Mouse (Mus musculus) C2C12 (cell line): ENCODE measurements around the gene Map3k7cl. TPM values are rescaled to one million over a fixed set of nuclear protein-coding genes. Genes with fewer than 3 reads are reported as not detected.

ENCODE experiments used
- H3K27me3 ChIP-seq: one replicate; pipeline ENCODE4 v1.6.1; 2011; ENCODE audit not compliant: control insufficient read depth, insufficient read depth, insufficient read length
- H3K36me3 ChIP-seq: one replicate; pipeline ENCODE4 v1.6.1; 2011; ENCODE audit not compliant: control insufficient read depth, insufficient read depth
- H3K4me3 ChIP-seq: one replicate; pipeline ENCODE4 v1.5.1; 2011; ENCODE audit warnings: mild to moderate bottlenecking, control low read depth; ENCODE audit not compliant: poor library complexity, insufficient read depth, severe bottlenecking
- H3K79me2 ChIP-seq: one replicate; pipeline ENCODE4 v1.6.1; 2011; ENCODE audit not compliant: control insufficient read depth, insufficient read depth
- H3K79me3 ChIP-seq: one replicate; pipeline ENCODE4 v1.6.1; 2011; ENCODE audit warnings: low read depth, control low read depth
- H3ac ChIP-seq: one replicate; pipeline ENCODE3; 2011; ENCODE audit warnings: low read depth; ENCODE audit not compliant: control insufficient read depth, insufficient read length
- CEBPB ChIP-seq: IDR thresholded peaks from one replicate; pipeline ENCODE4 v1.6.1; 2011; ENCODE audit warnings: low read depth, mild to moderate bottlenecking, control low read depth, moderate library complexity
- CTCF ChIP-seq: IDR thresholded peaks from one replicate; pipeline ENCODE4 v1.5.1; 2011; ENCODE audit not compliant: control insufficient read depth, insufficient read depth, insufficient read length
- FOSL1 ChIP-seq: IDR thresholded peaks from one replicate; pipeline ENCODE4 v1.8.0; 2011; ENCODE audit warnings: mild to moderate bottlenecking, low read length; ENCODE audit not compliant: poor library complexity, insufficient read depth, severe bottlenecking
- MAX ChIP-seq: IDR thresholded peaks from one replicate; pipeline ENCODE4 v1.6.1; 2011; ENCODE audit warnings: mild to moderate bottlenecking, control low read depth
- MYOD1 ChIP-seq: IDR thresholded peaks from one replicate; pipeline ENCODE4 v1.6.1; 2011; ENCODE audit warnings: low read depth; ENCODE audit not compliant: control insufficient read depth, insufficient read length
- MYOG ChIP-seq: IDR thresholded peaks from one replicate; pipeline ENCODE4 v1.6.1; 2011; ENCODE audit not compliant: control insufficient read depth, insufficient read length; ENCODE audit errors: extremely low read depth
- USF1 ChIP-seq: IDR thresholded peaks from one replicate; pipeline ENCODE4 v1.6.1; 2011; ENCODE audit warnings: low read depth, mild to moderate bottlenecking, control low read depth, moderate library complexity
- polyA plus RNA-seq: library from polyadenylated mRNA; unstranded; fragments of >200 nt; fragmentation: generic; extraction: Trizol; gene quantifications from one replicate; pipeline ENCODE4 v1.2.1, GENCODE M21; 2012; ENCODE audit warnings: missing spikeins

Map3k7cl gene
- polyA plus RNA-seq, 1 experiment = 0.11 TPM

DNA sequence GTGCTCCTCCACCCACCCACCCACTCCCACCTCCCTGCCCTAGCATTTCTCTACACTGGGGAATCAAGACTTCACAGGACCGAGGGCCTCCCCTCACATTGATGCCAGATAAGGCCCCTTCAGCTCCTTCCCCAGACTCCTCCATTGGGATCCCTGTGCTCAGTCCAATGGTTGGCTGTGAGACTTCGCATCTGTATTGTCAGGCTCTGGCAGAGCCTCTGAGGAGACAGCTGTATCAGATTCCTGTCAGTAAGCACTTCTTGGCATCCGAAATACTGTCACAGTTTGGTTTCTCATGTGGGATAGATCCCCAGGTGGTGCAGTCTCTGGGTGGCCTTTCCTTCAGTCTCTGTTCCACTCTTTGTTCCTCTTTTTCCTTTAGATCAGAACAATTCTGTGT lies 68.1 kb downstream of the Map3k7cl start:
- no peaks in the 10 kb centered on the region for H3K27me3 ChIP-seq
- no peaks in the 10 kb centered on the region for H3K36me3 ChIP-seq
- no peaks in the 10 kb centered on the region for H3K79me2 ChIP-seq
- no peaks in the 10 kb centered on the region for H3K79me3 ChIP-seq
- H3ac ChIP-seq = no peak overlapping the region
- H3K4me3 ChIP-seq = no peak overlapping the region
- TF ChIP-seq CTCF (no peak), CEBPB (no peak)

DNA sequence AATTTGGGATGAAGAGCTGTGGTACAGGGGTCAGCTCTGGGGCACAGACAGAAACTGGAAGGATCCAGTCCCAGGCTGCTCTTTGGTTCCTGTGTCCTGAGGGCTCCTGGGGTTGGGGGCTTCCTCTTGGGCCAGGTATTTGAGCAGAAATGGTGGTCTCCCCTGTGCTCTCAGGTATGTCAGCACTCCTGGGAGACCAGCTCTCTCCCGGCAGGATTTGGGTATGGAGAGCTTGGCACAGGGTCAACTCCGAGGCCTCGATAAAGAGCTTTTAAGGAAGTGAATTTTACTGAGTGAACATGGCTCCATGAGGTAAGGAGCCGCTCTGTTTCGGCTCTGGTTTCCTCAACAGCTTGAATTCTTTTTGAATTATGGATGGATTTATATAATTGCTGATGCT lies 70.8 kb downstream of the Map3k7cl start:
- Histone ChIP-seq H3K27me3 (no peaks in the 10 kb centered on the region), H3K36me3 (no peaks in the 10 kb centered on the region), H3K4me3 (no peak overlapping the region), H3K79me3 (no peaks in the 10 kb centered on the region), H3ac (no peak overlapping the region), H3K79me2 (no peaks in the 10 kb centered on the region)
- TF ChIP-seq MAX = no peak
- TF ChIP-seq MYOD1 = no peak
- TF ChIP-seq MYOG = no peak
- TF ChIP-seq FOSL1 = no peak
- no peak for TF ChIP-seq USF1
- no peak for TF ChIP-seq CEBPB
- TF ChIP-seq CTCF = no peak

DNA sequence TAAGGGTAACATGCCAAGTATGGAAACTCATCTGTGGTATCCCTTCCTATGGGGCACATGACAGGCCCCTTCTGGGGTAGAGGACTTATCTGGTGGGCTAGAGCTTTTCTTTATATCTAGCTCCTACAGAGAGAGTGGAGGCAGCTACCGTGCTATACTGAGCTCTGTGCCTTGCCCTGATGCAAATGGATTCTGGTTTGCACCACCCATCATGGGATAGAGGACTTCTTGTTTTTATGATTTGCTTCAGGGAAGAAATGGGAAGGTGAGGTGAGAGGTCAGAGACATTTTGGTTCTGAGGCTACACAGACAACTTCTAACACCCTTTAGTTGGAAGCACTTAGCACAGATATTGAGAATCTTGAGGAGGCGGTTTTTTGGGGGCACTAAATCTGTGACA lies 71.8 kb downstream of the Map3k7cl start:
- no peak overlapping the region for H3K4me3 ChIP-seq
- no peak overlapping the region for H3ac ChIP-seq
- TF ChIP-seq CTCF (no peak), FOSL1 (no peak), MYOG (no peak), MYOD1 (no peak), MAX (no peak), CEBPB (no peak), USF1 (no peak)

DNA sequence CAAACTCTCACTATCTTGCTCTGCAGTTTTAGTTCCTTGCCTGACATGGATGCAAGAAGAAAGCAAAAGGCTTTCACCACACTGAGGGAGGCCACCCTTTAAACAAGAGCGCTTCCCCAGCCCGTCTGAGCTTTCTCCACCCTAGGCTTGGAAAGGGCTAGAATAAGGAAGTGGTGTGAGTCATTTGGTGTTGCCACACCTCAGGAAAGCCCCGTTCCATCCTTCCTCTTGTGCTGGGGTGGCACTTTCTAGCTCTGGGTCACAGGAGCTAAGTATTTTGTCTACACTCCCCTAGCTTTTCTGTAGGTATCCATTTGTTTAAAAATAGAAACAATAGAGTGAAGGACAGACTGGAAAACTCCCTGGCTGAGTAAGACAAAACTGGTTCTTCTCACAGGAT lies 72.2 kb downstream of the Map3k7cl start:
- TF ChIP-seq MYOG (no peak), CEBPB (peak; percentile 69), MYOD1 (no peak), MAX (no peak)
- H3K4me3 ChIP-seq = no peak overlapping the region
- H3K27me3 ChIP-seq = no peaks in the 10 kb centered on the region
- no peaks in the 10 kb centered on the region for H3K79me2 ChIP-seq
- no peaks in the 10 kb centered on the region for H3K79me3 ChIP-seq
- no peaks in the 10 kb centered on the region for H3K36me3 ChIP-seq
- no peak overlapping the region for H3ac ChIP-seq

More for the DNA sequence above, 71.8 kb downstream of the Map3k7cl start:
- Histone ChIP-seq H3K79me3 (no peaks in the 10 kb centered on the region), H3K27me3 (no peaks in the 10 kb centered on the region), H3K79me2 (no peaks in the 10 kb centered on the region), H3K36me3 (no peaks in the 10 kb centered on the region)

DNA sequence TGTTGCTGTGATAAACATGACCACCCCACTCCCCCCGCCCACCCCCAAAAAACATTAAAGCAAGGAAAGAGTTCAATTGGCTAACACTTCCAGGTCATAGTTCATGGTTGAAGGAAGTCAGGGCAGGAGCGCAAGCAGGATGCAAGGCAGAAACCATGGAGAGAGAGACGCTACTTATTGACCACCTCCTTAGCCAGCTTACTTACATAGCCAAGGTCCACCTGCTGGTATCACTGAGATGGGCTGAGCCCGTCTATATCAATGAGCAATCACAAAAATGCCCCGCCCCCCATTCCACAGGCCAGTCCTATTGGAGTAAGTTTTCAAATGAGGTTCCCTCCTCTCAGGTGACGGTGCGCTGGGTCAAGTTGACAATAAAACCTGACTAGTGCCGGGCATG lies 72.7 kb downstream of the Map3k7cl start:
- H3K27me3 ChIP-seq = no peaks in the 10 kb centered on the region
- no peak overlapping the region for H3ac ChIP-seq
- H3K79me3 ChIP-seq = no peaks in the 10 kb centered on the region
- H3K79me2 ChIP-seq = no peaks in the 10 kb centered on the region
- no peak for TF ChIP-seq MYOD1
- H3K4me3 ChIP-seq = no peak overlapping the region
- no peaks in the 10 kb centered on the region for H3K36me3 ChIP-seq

DNA sequence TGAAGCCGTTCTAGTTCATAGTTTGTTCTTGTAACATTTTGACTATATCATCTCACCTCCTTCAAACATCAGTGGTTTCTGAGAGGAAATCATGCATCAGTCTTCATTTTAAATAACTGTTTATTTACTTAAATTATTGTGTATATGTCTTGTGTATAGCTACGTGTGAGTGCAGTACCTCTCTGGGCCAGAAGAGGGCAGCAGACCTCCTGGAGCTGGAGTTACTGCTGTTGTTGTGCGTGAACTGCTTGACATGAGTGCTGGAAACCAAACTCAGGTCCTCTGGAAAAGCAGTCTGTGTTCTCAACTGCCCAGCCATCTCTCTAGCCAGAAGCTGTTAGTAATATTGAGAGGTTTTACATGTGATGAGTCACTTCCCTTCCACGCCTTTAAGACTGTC lies 73.6 kb downstream of the Map3k7cl start:
- H3K27me3 ChIP-seq = no peaks in the 10 kb centered on the region
- TF ChIP-seq USF1 (no peak), MAX (no peak), MYOG (no peak), FOSL1 (no peak), CTCF (no peak), CEBPB (no peak), MYOD1 (no peak)
- no peaks in the 10 kb centered on the region for H3K36me3 ChIP-seq
- H3K79me3 ChIP-seq = no peaks in the 10 kb centered on the region
- H3ac ChIP-seq = no peak overlapping the region
- no peaks in the 10 kb centered on the region for H3K79me2 ChIP-seq
- H3K4me3 ChIP-seq = no peak overlapping the region

DNA sequence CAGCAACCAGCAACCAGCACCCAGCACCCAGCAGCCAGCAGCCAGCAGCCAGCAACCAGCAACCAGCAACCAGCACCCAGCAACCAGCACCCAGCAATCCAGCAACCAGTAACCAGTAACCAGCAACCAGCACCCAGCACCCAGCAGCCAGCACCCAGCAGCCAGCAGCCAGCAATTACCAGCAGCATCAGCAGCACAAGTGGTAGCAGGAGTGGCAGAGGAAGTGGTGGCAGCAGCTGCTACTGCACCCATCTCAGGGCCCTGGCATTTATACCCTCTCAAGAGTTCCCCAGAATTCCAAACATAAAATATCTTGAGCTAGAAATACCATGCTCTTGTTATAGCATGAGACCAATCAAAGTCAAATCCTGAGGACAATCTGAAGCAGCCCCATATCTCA lies 81.6 kb downstream of the Map3k7cl start:
- H3K4me3 ChIP-seq = no peak overlapping the region
- H3K27me3 ChIP-seq = no peaks in the 10 kb centered on the region
- H3K79me2 ChIP-seq = no peaks in the 10 kb centered on the region
- peak; percentile 75 for TF ChIP-seq MYOD1
- no peak for TF ChIP-seq USF1
- no peak overlapping the region for H3ac ChIP-seq
- no peaks in the 10 kb centered on the region for H3K36me3 ChIP-seq
- H3K79me3 ChIP-seq = no peaks in the 10 kb centered on the region
